Mouse (Mus musculus) left cerebral cortex, adult 8-10 months (tissue): Measurements from ENCODE around the gene Hist1h3c. TPM values are rescaled to one million over a fixed set of nuclear protein-coding genes. Genes with fewer than 3 reads are reported as not detected.

Experiments
- DNase-seq, 2 experiments: peaks; one replicate each; pipeline ENCODE4 v3.0.0; 2022; ENCODE audit warnings: low spot score in 2 of 2
- total RNA-seq, 4 experiments: library from RNA; stranded (reverse); gene quantifications; 2 replicates each; pipeline ENCODE4 v1.2.4; 2022

The Hist1h3c gene
- total RNA-seq, 4 experiments from 2014 or later: 1.1 to 3.3 (median 2.8) TPM

DNA sequence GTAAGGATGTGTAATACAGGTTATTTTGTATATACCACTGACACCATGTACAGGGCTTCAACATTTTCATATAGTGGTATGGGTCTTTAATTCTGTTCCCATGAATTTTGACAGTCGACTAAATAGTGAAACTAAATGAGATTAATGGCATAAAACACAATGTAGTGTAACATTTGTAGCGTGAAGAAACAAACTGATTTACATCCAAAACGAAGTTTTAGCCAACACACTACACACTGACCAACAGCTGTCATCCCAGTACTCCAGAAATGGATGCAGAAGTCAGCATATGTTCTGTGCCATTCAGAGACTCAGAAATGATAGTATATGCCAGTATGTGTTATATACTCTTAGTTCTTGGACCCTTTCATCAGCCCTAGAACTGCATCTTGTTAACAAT is 12.5 kb upstream of the Hist1h3c start:
- DNase-seq: no peak

DNA sequence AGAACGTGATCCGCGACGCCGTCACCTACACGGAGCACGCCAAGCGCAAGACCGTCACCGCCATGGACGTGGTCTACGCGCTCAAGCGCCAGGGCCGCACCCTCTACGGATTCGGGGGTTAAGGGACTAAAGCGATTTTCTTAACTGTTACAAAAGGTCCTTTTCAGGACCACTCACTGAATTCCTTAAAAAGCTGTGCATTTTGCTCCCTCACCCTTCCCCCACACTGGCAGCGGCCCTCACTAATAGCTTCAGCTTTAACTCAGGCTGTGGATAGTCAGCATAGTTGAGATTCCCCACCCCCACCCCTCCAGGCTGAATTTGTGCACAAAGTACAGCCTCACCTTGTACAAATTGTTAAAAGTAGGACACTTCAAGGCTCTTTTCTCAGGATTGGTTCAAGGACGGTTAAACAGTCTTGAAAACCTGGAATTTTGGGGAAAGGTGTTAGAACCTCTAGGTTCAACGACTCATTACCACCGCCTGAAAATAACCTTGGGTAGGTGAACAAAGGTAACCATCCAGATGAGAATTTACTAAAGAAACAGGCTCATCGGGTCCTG is 11.9 kb upstream of the Hist1h3c start:
- no peak for DNase-seq

DNA sequence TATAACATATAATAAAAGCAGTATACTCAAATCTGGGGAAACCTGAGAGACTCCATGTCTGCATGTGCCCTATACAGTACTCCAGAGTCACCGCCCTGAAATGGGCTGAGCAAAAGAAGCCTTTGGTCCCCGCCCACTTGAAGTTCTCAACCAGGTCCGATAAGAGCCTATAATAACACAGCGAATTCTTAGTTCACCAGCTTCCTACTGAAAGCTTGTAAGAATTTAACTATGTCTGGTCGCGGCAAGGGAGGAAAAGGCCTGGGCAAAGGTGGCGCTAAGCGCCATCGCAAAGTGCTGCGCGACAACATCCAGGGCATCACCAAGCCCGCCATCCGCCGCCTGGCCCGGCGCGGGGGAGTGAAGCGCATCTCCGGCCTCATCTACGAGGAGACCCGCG is 11.4 kb upstream of the Hist1h3c start, which contains the start of gene Hist1h4b:
Gene Hist1h4b, plus strand, starts transcription at position 224 of the 400 bp plus-strand sequence.
- peak; percentile 68 to 91 for DNase-seq

DNA sequence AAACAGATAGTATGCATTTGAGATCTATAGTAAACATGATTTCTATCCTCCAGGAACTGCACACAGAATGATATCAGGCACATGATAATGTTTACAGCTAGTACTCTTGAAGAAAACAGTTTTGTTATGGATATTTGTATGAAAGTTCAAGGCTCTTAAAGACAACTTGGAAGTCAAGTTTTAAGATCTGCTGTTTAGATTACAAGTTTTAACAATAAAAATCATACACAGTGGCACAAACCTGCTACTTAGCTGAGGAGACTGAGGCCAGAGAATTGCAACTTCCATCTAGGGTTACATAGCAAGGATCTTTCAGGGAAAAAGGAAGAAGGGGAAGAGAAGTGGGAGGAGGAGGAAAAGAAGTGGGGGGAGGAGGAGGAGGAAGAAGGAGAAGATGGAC is 9.6 kb upstream of the Hist1h3c start:
- no peak for DNase-seq

DNA sequence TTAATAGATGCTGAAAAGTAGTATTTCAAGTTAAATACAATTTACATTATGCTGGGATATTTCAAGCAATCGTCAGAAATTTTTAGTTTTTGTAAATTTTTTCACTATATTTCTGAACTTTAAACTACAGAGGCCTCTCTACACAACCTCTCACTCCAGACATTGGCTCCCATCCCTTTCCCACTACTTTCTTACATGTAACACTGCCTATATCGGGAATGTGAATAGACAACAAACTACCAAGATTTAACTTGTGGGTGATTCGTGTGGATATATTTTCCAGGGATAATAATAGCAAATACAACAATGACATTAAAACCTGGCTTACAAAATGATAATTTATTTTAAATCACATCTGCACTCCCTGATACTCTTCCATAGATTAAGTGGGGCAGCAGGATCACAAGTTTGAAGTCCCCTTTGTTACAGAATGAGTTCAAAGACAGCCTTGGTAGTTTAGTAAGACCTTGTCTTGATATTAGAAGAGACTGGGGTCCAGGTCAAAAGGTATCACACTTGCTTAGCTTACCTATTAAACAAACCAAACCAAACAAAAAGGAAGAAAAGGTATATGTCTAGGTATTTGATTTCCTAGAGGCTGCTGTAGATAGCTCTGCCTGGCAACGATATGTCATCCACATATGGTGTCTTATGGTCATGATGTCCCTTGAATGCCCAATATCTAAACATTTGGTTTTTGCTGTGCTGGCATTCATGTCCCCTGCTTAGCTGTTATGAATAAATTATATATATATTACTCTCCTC is 8.1 kb upstream of the Hist1h3c start:
- DNase-seq: no peak

- DNase-seq: no peak
Observed at GRCm38 (mm10) chr13:23752742-23753172, 7.4 kb upstream of the Hist1h3c start.

GRCm38 (mm10) chr13:23752067-23752741 is 6.8 kb upstream of the Hist1h3c start, which contains the start of gene Hist1h3b:
TSS of gene Hist1h3b (plus strand) at chr13:23752267.
- DNase-seq: peak; percentile 88 to 92

GRCm38 (mm10) chr13:23751478-23751956 is 6.1 kb upstream of the Hist1h3c start:
- no peak for DNase-seq

DNA sequence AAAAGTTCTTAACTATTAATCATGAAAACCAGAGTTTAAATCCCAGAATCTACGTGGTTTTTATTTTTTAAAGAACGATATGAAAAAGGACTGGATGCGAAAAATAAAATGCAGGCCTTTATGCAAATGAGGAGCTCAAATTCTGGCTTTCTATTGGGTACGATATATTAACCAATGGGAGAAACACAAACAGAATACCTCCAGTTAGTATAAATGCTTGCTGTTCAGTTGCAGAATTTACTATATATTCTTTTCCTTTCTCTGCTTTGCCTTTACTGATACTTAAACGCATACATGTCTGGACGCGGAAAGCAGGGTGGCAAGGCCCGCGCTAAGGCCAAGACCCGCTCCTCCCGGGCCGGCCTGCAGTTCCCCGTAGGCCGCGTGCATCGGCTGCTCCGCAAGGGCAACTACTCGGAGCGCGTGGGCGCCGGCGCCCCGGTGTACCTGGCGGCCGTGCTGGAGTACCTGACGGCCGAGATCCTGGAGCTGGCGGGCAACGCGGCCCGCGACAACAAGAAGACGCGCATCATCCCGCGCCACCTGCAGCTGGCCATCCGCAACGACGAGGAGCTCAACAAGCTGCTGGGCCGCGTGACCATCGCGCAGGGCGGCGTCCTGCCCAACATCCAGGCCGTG is 5.6 kb upstream of the Hist1h3c start, which contains the start of gene Hist1h2ab:
Gene Hist1h2ab, plus strand, starts transcription at position 288 of the 639 bp plus-strand sequence.
- peak in 1 of 2 experiments; percentile 52 for DNase-seq

GRCm38 (mm10) chr13:23749563-23750121 is 4.2 kb upstream of the Hist1h3c start:
- no peak for DNase-seq

GRCm38 (mm10) chr13:23747892-23748288 is 2.5 kb upstream of the Hist1h3c start:
- DNase-seq: no peak

GRCm38 (mm10) chr13:23747081-23747891 is 1.9 kb upstream of the Hist1h3c start:
- DNase-seq: no peak

GRCm38 (mm10) chr13:23746201-23747080 is 1.0 kb upstream of the Hist1h3c start, which contains the start of gene Hist1h2bb:
TSS of gene Hist1h2bb (plus strand) at chr13:23746734.
- peak; percentile 65 to 80 for DNase-seq

- no peak for DNase-seq
Observed at GRCm38 (mm10) chr13:23744421-23745380, 701 bp downstream of the Hist1h3c start.

GRCm38 (mm10) chr13:23743963-23744362 is 1.4 kb downstream of the Hist1h3c start:
- no peak for DNase-seq

- DNase-seq: no peak
Observed at GRCm38 (mm10) chr13:23743215-23743614, 2.2 kb downstream of the Hist1h3c start.

DNA sequence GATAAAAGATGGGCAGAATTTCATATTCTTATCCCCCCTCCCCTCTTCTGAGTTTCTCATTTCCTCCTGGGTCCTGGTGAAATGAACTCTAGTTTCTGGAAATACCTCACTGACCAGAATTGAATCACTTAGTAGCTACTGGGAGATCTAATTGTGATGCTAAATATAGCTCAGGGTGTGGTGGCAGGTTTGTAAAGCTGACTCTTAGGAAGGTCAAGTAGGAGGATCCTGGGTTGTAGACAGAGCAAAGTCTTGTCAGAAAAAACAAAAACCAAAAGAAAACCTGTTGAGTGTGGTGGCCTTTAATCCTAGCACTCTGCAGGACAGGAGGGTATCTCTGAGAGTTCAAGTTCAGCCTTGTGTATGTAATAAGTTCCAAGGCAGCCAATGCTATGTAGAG is 3.4 kb downstream of the Hist1h3c start:
- no peak for DNase-seq

GRCm38 (mm10) chr13:23740910-23741309 is 4.5 kb downstream of the Hist1h3c start:
- no peak for DNase-seq
